Mouse (Mus musculus) ES-Bruce4 (cell line): ENCODE measurements at regions not wholly inside any gene's neighbourhood (a gene's known extent, or its start where the extent isn't known, plus 50 kb on each side); places are given as distances from the start of the nearest gene placed in this dataset.

Experiments used
- CTCF ChIP-seq: IDR thresholded peaks from one replicate; pipeline ENCODE4 v1.8.1; 2011; ENCODE audit warnings: low read depth, low read length
- EP300 ChIP-seq: IDR thresholded peaks from 2 replicates; pipeline ENCODE4 v1.6.1; 2011; ENCODE audit warnings: low read depth, low read length; ENCODE audit not compliant: insufficient read depth
- POLR2A ChIP-seq: IDR thresholded peaks from one replicate; pipeline ENCODE4 v1.8.1; 2011; ENCODE audit warnings: low read length; ENCODE audit not compliant: insufficient read depth

GRCm38 (mm10) chr6:95223537-95223936, 98.4 kb upstream of the Gm10234 start:
- no peak for TF ChIP-seq POLR2A
- peak; percentile 79 for TF ChIP-seq CTCF
- TF ChIP-seq EP300, result no peak
